In genomic region chr3:60123859-60124794, GRCm38 (mm10) we compare ENCODE assay signal across 11 mouse cellular contexts. TPM values are rescaled to one million over a fixed set of nuclear protein-coding genes. Genes with fewer than 3 reads are reported as not detected.
DNase-seq lines count a peak whose midpoint lies in the region; ATAC-seq and TF ChIP-seq lines count a peak whose summit lies in the region.
"Had no signal": no experiment of that assay in that cellular context is flagged by ENCODE, and none has a peak within 500 bp of the region (broad histone marks: within the 10 kb centered on the region; RNA-seq: fewer than 3 reads in every experiment).

No protein-coding gene starts in this region.

- no peak for TF ChIP-seq CTCF in midbrain, postnatal 0 days (IDR thresholded peaks at IDR 0.05)
- no peak for TF ChIP-seq CTCF in liver, postnatal 0 days (IDR thresholded peaks at IDR 0.05; ENCODE audit: low read depth)

- H3K9ac ChIP-seq in limb, embryonic 11.5 days (ENCODE audit: low read length) = no peak overlapping the region
- no peak overlapping the region for H3K9ac ChIP-seq in forebrain, embryonic 14.5 days (ENCODE audit: low read length)
- H3K9ac ChIP-seq in midbrain, postnatal 0 days (replicated peaks; ENCODE audit: low read length, poor library complexity, severe bottlenecking) = no peak overlapping the region
- H3K9ac ChIP-seq in liver, postnatal 0 days (replicated peaks) = no peak overlapping the region

- 31% methylated on average over 9 of the region's 9 CpGs for WGBS in limb, embryonic 11.5 days
- WGBS in limb, embryonic 10.5 days = 46% methylated on average over 9 of the region's 9 CpGs
- WGBS in forebrain, embryonic 14.5 days = 45% methylated on average over 9 of the region's 9 CpGs
- WGBS in midbrain, postnatal 0 days = 50% methylated on average over 9 of the region's 9 CpGs
- WGBS in liver, postnatal 0 days (ENCODE audit: insufficient replicate concordance) = 65% methylated on average over 9 of the region's 9 CpGs

- no peaks in the 10 kb centered on the region for H3K9me3 ChIP-seq in limb, embryonic 11.5 days (ENCODE audit: control insufficient read depth, low read length)
- no peaks in the 10 kb centered on the region for H3K9me3 ChIP-seq in limb, embryonic 10.5 days (replicated peaks)
- no peaks in the 10 kb centered on the region for H3K9me3 ChIP-seq in forebrain, embryonic 14.5 days (replicated peaks; ENCODE audit: control insufficient read depth, low read length)
- no peaks in the 10 kb centered on the region for H3K9me3 ChIP-seq in midbrain, postnatal 0 days (ENCODE audit: low read length)
- H3K9me3 ChIP-seq in liver, postnatal 0 days (ENCODE audit: low read length) = no peaks in the 10 kb centered on the region

- no peak overlapping the region for H3K4me2 ChIP-seq in limb, embryonic 11.5 days (ENCODE audit: low read depth, severe bottlenecking)
- H3K4me2 ChIP-seq in forebrain, embryonic 14.5 days (ENCODE audit: low read length) = no peak overlapping the region
- H3K4me2 ChIP-seq in midbrain, postnatal 0 days (ENCODE audit: low read depth, low read length, poor library complexity, severe bottlenecking) = no peak overlapping the region
- H3K4me2 ChIP-seq in liver, postnatal 0 days (ENCODE audit: low read depth, low read length) = no peak overlapping the region

- no peak for DNase-seq in limb, embryonic 11.5 days (ENCODE audit: low spot score)
- no peak for DNase-seq in limb, embryonic 10.5 days (ENCODE audit: low spot score)
- peak; percentile 14 for DNase-seq in brain, adult 2 months (ENCODE audit: low read depth, low spot score)
- peak; percentile 22 for DNase-seq in forebrain, embryonic 14.5 days (ENCODE audit: low spot score)
- DNase-seq in midbrain, postnatal 0 days (ENCODE audit: low spot score) = no peak
- DNase-seq in layer of hippocampus, adult 8-10 months (ENCODE audit: low spot score in 2 of 2) = no peak
- DNase-seq in liver, postnatal 0 days = no peak
- DNase-seq: heart, postnatal 36 days; kidney, postnatal 36 days; left cerebral cortex, postnatal 4 days had no signal

- no peak overlapping the region for H3K27ac ChIP-seq in limb, embryonic 11.5 days (replicated peaks; ENCODE audit: low read depth, low read length)
- H3K27ac ChIP-seq in limb, embryonic 10.5 days = no peak overlapping the region
- no peak overlapping the region for H3K27ac ChIP-seq in forebrain, embryonic 14.5 days (ENCODE audit: low read depth, low read length)
- H3K27ac ChIP-seq in midbrain, postnatal 0 days (ENCODE audit: low read depth, low read length) = no peak overlapping the region
- H3K27ac ChIP-seq in liver, postnatal 0 days (ENCODE audit: low read depth) = no peak overlapping the region

- H3K4me1 ChIP-seq in limb, embryonic 11.5 days (ENCODE audit: control insufficient read depth, insufficient read depth, low read length) = no peaks in the 10 kb centered on the region; the same call in 1 of the 2 replicates
- peaks cover 5% of the 10 kb centered on the region for H3K4me1 ChIP-seq in limb, embryonic 10.5 days
- H3K4me1 ChIP-seq in forebrain, embryonic 14.5 days (ENCODE audit: control insufficient read depth, insufficient read depth, low read length) = no peaks in the 10 kb centered on the region
- H3K4me1 ChIP-seq in midbrain, postnatal 0 days (ENCODE audit: insufficient read depth, low read length) = no peaks in the 10 kb centered on the region
- no peaks in the 10 kb centered on the region for H3K4me1 ChIP-seq in liver, postnatal 0 days (ENCODE audit: insufficient read depth)

- no peak overlapping the region for H3K4me3 ChIP-seq in limb, embryonic 11.5 days (ENCODE audit: low read depth, low read length)
- H3K4me3 ChIP-seq in limb, embryonic 10.5 days = no peak overlapping the region
- H3K4me3 ChIP-seq in forebrain, embryonic 14.5 days (ENCODE audit: low read depth, low read length) = no peak overlapping the region
- no peak overlapping the region for H3K4me3 ChIP-seq in midbrain, postnatal 0 days (ENCODE audit: low read depth, low read length)
- H3K4me3 ChIP-seq in liver, postnatal 0 days (ENCODE audit: low read depth, low read length) = no peak overlapping the region

- peak; percentile 54; the same call in 1 of the 2 replicates for ATAC-seq in limb, embryonic 11.5 days (ENCODE audit: insufficient number of reproducible peaks, low FRiP score, low TSS enrichment, low read depth)
- ATAC-seq in forebrain, embryonic 14.5 days = peak; percentile 72
- ATAC-seq in midbrain, postnatal 0 days (ENCODE audit: low FRiP score) = peak; percentile 67; the same call in 1 of the 2 replicates
- ATAC-seq in liver, postnatal 0 days = no peak

- H3K36me3 ChIP-seq in limb, embryonic 11.5 days (ENCODE audit: control insufficient read depth, insufficient read depth, low read length) = no peaks in the 10 kb centered on the region
- H3K36me3 ChIP-seq in limb, embryonic 10.5 days = no peaks in the 10 kb centered on the region
- H3K36me3 ChIP-seq in forebrain, embryonic 14.5 days (ENCODE audit: control insufficient read depth, insufficient read depth, low read length) = no peaks in the 10 kb centered on the region
- no peaks in the 10 kb centered on the region for H3K36me3 ChIP-seq in midbrain, postnatal 0 days (ENCODE audit: insufficient read depth, low read length)
- no peaks in the 10 kb centered on the region for H3K36me3 ChIP-seq in liver, postnatal 0 days (replicated peaks; ENCODE audit: insufficient read depth, low read length)

- no peak for TF ChIP-seq EP300 in liver, postnatal 0 days (IDR thresholded peaks at IDR 0.05; ENCODE audit: low read depth)

- no peaks in the 10 kb centered on the region for H3K27me3 ChIP-seq in limb, embryonic 11.5 days (ENCODE audit: control insufficient read depth, insufficient read depth, low read length)
- H3K27me3 ChIP-seq in limb, embryonic 10.5 days (ENCODE audit: low read depth, poor library complexity, severe bottlenecking) = no peaks in the 10 kb centered on the region
- no peaks in the 10 kb centered on the region for H3K27me3 ChIP-seq in forebrain, embryonic 14.5 days (replicated peaks; ENCODE audit: control insufficient read depth, insufficient read depth, low read length)
- H3K27me3 ChIP-seq in midbrain, postnatal 0 days (ENCODE audit: insufficient read depth, low read length) = no peaks in the 10 kb centered on the region
- H3K27me3 ChIP-seq in liver, postnatal 0 days (ENCODE audit: insufficient read depth, low read length) = no peaks in the 10 kb centered on the region

RNA-seq across cellular contexts. Expression of gene Sucnr1, which starts 42.5 kb away (rescaled TPM):
- polyA plus RNA-seq in limb, embryonic 11.5 days (2014; fragmentation: Nextera tagmentation; extraction: Ambion mirVana) = 0.21 TPM in 1 of 2 replicates, not detected in the other
- not detected in 2 replicates for polyA plus RNA-seq in limb, embryonic 10.5 days (2016; fragmentation: Nextera tagmentation; extraction: Ambion mirVana)
- not detected in 2 replicates for polyA plus RNA-seq in forebrain, embryonic 14.5 days (2014; fragmentation: Nextera tagmentation; extraction: Ambion mirVana)
- not detected in 2 replicates for total RNA-seq in midbrain, postnatal 0 days (2014; rRNA removed)
- polyA plus RNA-seq in midbrain, postnatal 0 days (2015; fragmentation: Nextera tagmentation; extraction: Ambion mirVana) = not detected in 2 replicates
- not detected for total RNA-seq in layer of hippocampus, adult 8-10 months (2022)
- polyA plus RNA-seq in liver, postnatal 0 days (2015; fragmentation: Nextera tagmentation; extraction: Ambion mirVana) = 0.21 and 0.34 TPM in 2 replicates
- total RNA-seq: heart, postnatal 36 days; left cerebral cortex, postnatal 4 days; megakaryocyte-erythroid progenitor cell, adult 5-6 weeks had no signal

Comparison
In these comparisons a context has a peak if more than half of its experiments do, and no peak if none do; other contexts are left out.
1. DNase-seq: peak in brain, adult 2 months (single experiment) and forebrain, embryonic 14.5 days (single experiment); none in limb, embryonic 11.5 days (single experiment), limb, embryonic 10.5 days (single experiment), midbrain, postnatal 0 days (single experiment), layer of hippocampus, adult 8-10 months (0 of 2) and liver, postnatal 0 days (single experiment).